Mouse (Mus musculus): ENCODE measurements around the gene Adat3. TPM values are rescaled to one million over a fixed set of nuclear protein-coding genes. Genes with fewer than 3 reads are reported as not detected.
A peak's percentile ranks its signal among the peaks of the same experiment; 100 is the strongest.

The Adat3 gene
- polyA plus RNA-seq, 1 experiment from 2014 or later, result 11.9 TPM

- no peak overlapping the region for H3K27ac ChIP-seq
- peaks cover 44% of the 10 kb centered on the region for H3K4me1 ChIP-seq
- peaks cover 40% of the 10 kb centered on the region for H3K36me3 ChIP-seq (replicated peaks)
- no peaks in the 10 kb centered on the region for H3K9me3 ChIP-seq
- no peak overlapping the region; the same call in 1 of the 2 replicates for H3K4me3 ChIP-seq
- 95% methylated on average over 6 of the region's 6 CpGs for WGBS
- H3K27me3 ChIP-seq (ENCODE audit: poor library complexity, severe bottlenecking), result no peaks in the 10 kb centered on the region
- no peak for DNase-seq (ENCODE audit: extremely low spot score, low spot score)
These were observed 50.6 kb downstream of the Adat3 start for GRCm38 (mm10) chr10:80653156-80653720.

- H3K4me1 ChIP-seq, result peaks cover 54% of the 10 kb centered on the region
- H3K9me3 ChIP-seq, result no peaks in the 10 kb centered on the region
- DNase-seq (ENCODE audit: extremely low spot score, low spot score), result no peak
- 91% methylated on average over 6 of the region's 6 CpGs for WGBS
- no peaks in the 10 kb centered on the region for H3K27me3 ChIP-seq (ENCODE audit: poor library complexity, severe bottlenecking)
- H3K4me3 ChIP-seq, result peak overlapping the region; percentile 93
- 0 out of 2 replicates have a peak overlapping the region, but pooled peaks have one; percentile 95 for H3K27ac ChIP-seq
- peaks cover 27% of the 10 kb centered on the region for H3K36me3 ChIP-seq (replicated peaks)
These were observed 52.2 kb downstream of the Adat3 start for GRCm38 (mm10) chr10:80654866-80655265.

- H3K27ac ChIP-seq, result peak overlapping the region; percentile 95
- peaks cover 54% of the 10 kb centered on the region for H3K4me1 ChIP-seq
- peaks cover 20% of the 10 kb centered on the region for H3K36me3 ChIP-seq (replicated peaks)
- no peaks in the 10 kb centered on the region for H3K9me3 ChIP-seq
- 7% methylated on average over 12 of the region's 12 CpGs for WGBS
- H3K27me3 ChIP-seq (ENCODE audit: poor library complexity, severe bottlenecking), result no peaks in the 10 kb centered on the region
- H3K4me3 ChIP-seq, result peak overlapping the region; percentile 93
- no peak for DNase-seq (ENCODE audit: extremely low spot score, low spot score)
These were observed 52.9 kb downstream of the Adat3 start for GRCm38 (mm10) chr10:80655406-80656129.

- Histone ChIP-seq H3K36me3 (replicated peaks) (peaks cover 18% of the 10 kb centered on the region), H3K4me1 (peaks cover 57% of the 10 kb centered on the region), H3K27ac (peak overlapping the region; percentile 95), H3K9me3 (no peaks in the 10 kb centered on the region), H3K27me3 (ENCODE audit: poor library complexity, severe bottlenecking) (no peaks in the 10 kb centered on the region), H3K4me3 (peak overlapping the region; percentile 93)
- WGBS, result under 1% methylated on average over 72 of the region's 72 CpGs
- peak; percentile 99 for DNase-seq (ENCODE audit: extremely low spot score, low spot score)
These were observed 53.6 kb downstream of the Adat3 start for GRCm38 (mm10) chr10:80656130-80656862.

GRCm38 (mm10) chr10:80656863-80657623, 54.4 kb downstream of the Adat3 start, which contains the start of gene Btbd2:
Gene Btbd2, minus strand, starts transcription at chr10:80657071.
- no peak for DNase-seq (ENCODE audit: extremely low spot score, low spot score)
- Histone ChIP-seq H3K4me1 (peaks cover 57% of the 10 kb centered on the region), H3K27ac (peak within 1 kb of the TSS; percentile 95), H3K36me3 (replicated peaks) (peaks cover 11% of the 10 kb centered on the region), H3K9me3 (no peaks in the 10 kb centered on the region), H3K4me3 (peak within 1 kb of the TSS; percentile 93), H3K27me3 (ENCODE audit: poor library complexity, severe bottlenecking) (no peaks in the 10 kb centered on the region)
- WGBS, result 17% methylated on average over 15 of the region's 15 CpGs

Small RNA genes within 50 kb of the gene (microRNA-seq; reads per million reads assigned to microRNA genes)
- gene Mir6912, result not detected

Other genes with a start within 250 kb of the Adat3 start
- 0.43 and 0.71 TPM in 2 replicates for gene Plk5, start 246.4 kb upstream of the Adat3 start, polyA plus RNA-seq (2016; fragmentation: Nextera tagmentation; extraction: Ambion mirVana)
- 6.8 and 7.0 TPM in 2 replicates for gene Mex3d, start 215.2 kb upstream of the Adat3 start, polyA plus RNA-seq (2016; fragmentation: Nextera tagmentation; extraction: Ambion mirVana)
- 343 and 346 TPM in 2 replicates for gene Mbd3, start 203.3 kb upstream of the Adat3 start, polyA plus RNA-seq (2016; fragmentation: Nextera tagmentation; extraction: Ambion mirVana)
- 625 and 631 TPM in 2 replicates for gene Uqcr11, start 196.1 kb upstream of the Adat3 start, polyA plus RNA-seq (2016; fragmentation: Nextera tagmentation; extraction: Ambion mirVana)
- gene Tcf3, start 169.2 kb upstream of the Adat3 start, polyA plus RNA-seq (2016; fragmentation: Nextera tagmentation; extraction: Ambion mirVana), result 191 and 199 TPM in 2 replicates
- gene Onecut3, start 108.0 kb upstream of the Adat3 start, polyA plus RNA-seq (2016; fragmentation: Nextera tagmentation; extraction: Ambion mirVana), result 0.05 and 0.07 TPM in 2 replicates
- gene Atp8b3, start 63.8 kb upstream of the Adat3 start, polyA plus RNA-seq (2016; fragmentation: Nextera tagmentation; extraction: Ambion mirVana), result 0.51 and 0.71 TPM in 2 replicates
- 32.8 and 34.8 TPM in 2 replicates for gene Rexo1, start 41.3 kb upstream of the Adat3 start, polyA plus RNA-seq (2016; fragmentation: Nextera tagmentation; extraction: Ambion mirVana)
- 7.4 and 7.5 TPM in 2 replicates for gene Klf16, start 25.6 kb upstream of the Adat3 start, polyA plus RNA-seq (2016; fragmentation: Nextera tagmentation; extraction: Ambion mirVana)
- 71.8 and 75.5 TPM in 2 replicates for gene Abhd17a, start 12.5 kb upstream of the Adat3 start, polyA plus RNA-seq (2016; fragmentation: Nextera tagmentation; extraction: Ambion mirVana)
- gene Scamp4, start within 50 bp of the Adat3 start, polyA plus RNA-seq (2016; fragmentation: Nextera tagmentation; extraction: Ambion mirVana), result 91.5 and 93.0 TPM in 2 replicates
- gene Gm49322, start 3.1 kb downstream of the Adat3 start, polyA plus RNA-seq (2016; fragmentation: Nextera tagmentation; extraction: Ambion mirVana), result 4.7 and 5.6 TPM in 2 replicates
- gene Csnk1g2, start 20.0 kb downstream of the Adat3 start, polyA plus RNA-seq (2016; fragmentation: Nextera tagmentation; extraction: Ambion mirVana), result 123 and 133 TPM in 2 replicates
- 71.6 and 78.1 TPM in 2 replicates for gene Btbd2, start 54.2 kb downstream of the Adat3 start, polyA plus RNA-seq (2016; fragmentation: Nextera tagmentation; extraction: Ambion mirVana)
- gene Mknk2, start 75.2 kb downstream of the Adat3 start, polyA plus RNA-seq (2016; fragmentation: Nextera tagmentation; extraction: Ambion mirVana), result 91.0 and 100 TPM in 2 replicates
- gene Mob3a, start 99.1 kb downstream of the Adat3 start, polyA plus RNA-seq (2016; fragmentation: Nextera tagmentation; extraction: Ambion mirVana), result 53.9 and 54.7 TPM in 2 replicates
- 7.7 and 10.9 TPM in 2 replicates for gene Izumo4, start 99.3 kb downstream of the Adat3 start, polyA plus RNA-seq (2016; fragmentation: Nextera tagmentation; extraction: Ambion mirVana)
- 58.2 and 58.7 TPM in 2 replicates for gene Ap3d1, start 139.4 kb downstream of the Adat3 start, polyA plus RNA-seq (2016; fragmentation: Nextera tagmentation; extraction: Ambion mirVana)
- gene Dot1l, start 152.3 kb downstream of the Adat3 start, polyA plus RNA-seq (2016; fragmentation: Nextera tagmentation; extraction: Ambion mirVana), result 20.8 and 21.7 TPM in 2 replicates
- gene Sf3a2, start 195.3 kb downstream of the Adat3 start, polyA plus RNA-seq (2016; fragmentation: Nextera tagmentation; extraction: Ambion mirVana), result 110 and 118 TPM in 2 replicates
- 196 and 197 TPM in 2 replicates for gene Plekhj1, start 195.7 kb downstream of the Adat3 start, polyA plus RNA-seq (2016; fragmentation: Nextera tagmentation; extraction: Ambion mirVana)
- gene Amh, start 202.4 kb downstream of the Adat3 start, polyA plus RNA-seq (2016; fragmentation: Nextera tagmentation; extraction: Ambion mirVana), result 0.09 TPM in 2 replicates
- 0.40 and 0.65 TPM in 2 replicates for gene Jsrp1, start 210.6 kb downstream of the Adat3 start, polyA plus RNA-seq (2016; fragmentation: Nextera tagmentation; extraction: Ambion mirVana)
- 2,273 and 2,281 TPM in 2 replicates for gene Oaz1, start 223.8 kb downstream of the Adat3 start, polyA plus RNA-seq (2016; fragmentation: Nextera tagmentation; extraction: Ambion mirVana)
- gene Lingo3, start 241.2 kb downstream of the Adat3 start, polyA plus RNA-seq (2016; fragmentation: Nextera tagmentation; extraction: Ambion mirVana), result 1.5 and 2.0 TPM in 2 replicates